Mouse (Mus musculus) kidney, postnatal 10 days (tissue): ENCODE measurements at regions not wholly inside any gene's neighbourhood (a gene's known extent, or its start where the extent isn't known, plus 50 kb on each side); places are given as distances from the start of the nearest gene placed in this dataset.
A peak's percentile ranks its signal among the peaks of the same experiment; 100 is the strongest.

ENCODE experiments used
- DNase-seq: peaks from one replicate; pipeline ENCODE4 v3.0.0; 2021; ENCODE audit warnings: mixed read lengths

DNA sequence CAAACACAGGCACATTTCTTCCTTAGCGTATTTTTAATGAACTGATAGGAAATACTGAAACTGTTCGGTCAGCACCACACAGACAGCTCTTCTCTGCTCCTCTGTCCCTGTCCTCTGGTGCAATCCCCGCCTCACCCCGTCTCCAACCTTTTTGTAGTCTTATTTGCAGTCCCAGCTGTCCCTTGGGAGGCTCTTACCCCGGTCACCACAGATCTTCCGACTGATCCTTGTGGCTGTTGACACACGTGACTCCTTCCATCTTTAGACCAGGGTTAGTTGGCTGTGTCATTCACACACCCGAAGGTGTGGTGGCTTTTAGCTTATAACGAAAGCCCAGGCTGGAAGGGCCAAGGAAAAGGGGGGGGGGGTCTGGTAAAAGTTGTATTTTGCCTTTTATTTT is 56.4 kb downstream of the Cyp26a1 start:
- DNase-seq: no peak

- DNase-seq: peak; percentile 12
These were observed 57.8 kb downstream of the Cyp26a1 start for GRCm38 (mm10) chr19:37755372-37755771.

DNA sequence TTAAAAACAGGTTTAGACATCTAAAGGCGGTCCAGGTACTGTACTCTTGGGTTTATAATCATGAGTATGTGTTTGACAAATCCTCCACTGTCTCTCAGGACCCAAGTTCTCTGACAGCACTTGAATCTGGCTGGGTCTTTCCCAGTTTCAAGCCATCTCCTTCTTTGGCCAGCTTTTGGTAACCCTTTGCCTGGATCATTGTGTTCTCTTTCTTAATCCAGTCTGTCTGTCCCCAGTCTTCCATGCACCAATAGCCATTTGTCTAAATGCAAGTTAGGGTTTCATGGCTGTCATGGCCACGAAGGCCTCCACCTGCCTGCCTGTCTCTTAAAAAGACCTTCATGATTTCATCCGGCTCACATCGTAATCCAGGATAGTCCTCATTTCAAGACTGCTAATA is 71.8 kb downstream of the Cyp26a1 start:
- DNase-seq: no peak

DNA sequence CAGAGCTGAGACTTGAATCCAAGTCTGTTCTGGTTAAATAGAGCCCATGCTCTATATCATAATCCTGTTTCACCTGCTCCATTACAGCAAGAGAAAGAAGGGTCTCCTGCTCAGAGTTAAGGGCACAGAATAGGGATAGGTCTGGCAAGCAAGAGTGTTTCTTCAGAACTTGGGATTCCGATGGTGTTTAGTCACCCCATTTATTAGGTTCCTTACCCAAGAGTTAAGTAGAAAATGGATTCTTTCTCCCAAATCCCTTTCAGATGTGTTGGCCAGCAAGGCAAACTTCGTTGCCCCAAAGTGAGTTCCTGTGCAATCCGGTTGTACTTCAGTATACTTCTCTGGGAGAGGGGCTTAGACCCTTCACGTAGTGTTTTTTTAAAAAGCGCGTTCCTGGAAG is 74.4 kb downstream of the Cyp26a1 start:
- DNase-seq: no peak

DNA sequence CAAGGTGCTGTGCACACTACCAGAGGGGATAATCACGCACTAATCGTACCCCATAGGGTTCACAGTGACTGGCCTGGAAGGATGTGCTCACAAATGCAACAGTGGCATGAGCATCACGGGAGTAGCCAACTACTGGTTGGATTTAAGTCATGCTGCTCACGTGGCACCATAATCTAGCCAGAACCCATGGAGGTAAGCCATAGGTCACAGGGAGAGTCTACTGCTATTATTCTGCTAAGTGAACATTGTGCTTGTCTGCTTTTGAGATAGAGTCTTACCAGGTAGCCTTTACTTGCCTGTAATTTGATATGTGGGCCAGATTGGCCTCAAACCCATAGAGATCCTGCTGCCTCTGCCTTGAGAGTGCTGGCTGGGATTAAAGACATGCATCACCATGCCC is 77.0 kb downstream of the Cyp26a1 start:
- no peak for DNase-seq

DNA sequence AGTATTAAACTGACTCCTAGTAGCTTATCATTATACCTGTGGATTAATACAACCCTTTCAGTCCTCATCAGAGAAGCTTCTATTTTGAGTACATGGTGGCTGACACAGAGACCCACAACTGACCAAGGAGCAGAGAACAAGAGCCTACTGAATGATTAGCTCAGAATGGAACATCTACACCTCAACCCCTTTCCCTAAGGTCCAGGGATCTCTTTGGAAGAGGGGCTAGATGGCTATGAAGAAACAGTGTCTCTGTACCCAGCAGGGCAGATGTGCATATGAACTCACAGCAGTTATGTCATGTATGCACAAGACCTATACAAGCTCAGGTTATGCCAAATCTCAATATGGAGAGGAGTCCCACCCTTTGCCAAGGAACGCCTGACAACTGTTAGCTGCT is 77.4 kb downstream of the Cyp26a1 start:
- DNase-seq: no peak

GRCm38 (mm10) chr19:37777961-37778360 is 80.4 kb downstream of the Cyp26a1 start:
- DNase-seq: peak; percentile 11

DNA sequence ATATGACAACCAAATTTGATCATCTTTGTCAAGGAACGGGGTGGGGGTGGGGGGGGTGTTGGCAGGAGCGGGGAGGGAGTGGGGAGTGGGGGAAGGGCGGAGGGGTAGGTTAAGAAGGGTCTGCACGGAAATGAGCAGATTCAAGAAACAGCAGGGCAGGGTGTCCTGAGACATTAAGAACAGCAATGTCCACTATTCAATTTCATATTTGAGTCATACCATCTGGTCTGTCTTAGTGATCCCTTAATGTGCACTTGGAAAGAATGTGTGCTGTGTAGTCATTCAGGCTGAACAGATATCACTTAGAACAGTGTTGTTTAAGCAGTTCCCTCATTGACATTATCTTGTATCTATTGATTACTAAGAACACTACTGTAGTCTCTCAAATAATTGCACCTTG is 81.0 kb downstream of the Cyp26a1 start:
- DNase-seq: peak; percentile 12

DNA sequence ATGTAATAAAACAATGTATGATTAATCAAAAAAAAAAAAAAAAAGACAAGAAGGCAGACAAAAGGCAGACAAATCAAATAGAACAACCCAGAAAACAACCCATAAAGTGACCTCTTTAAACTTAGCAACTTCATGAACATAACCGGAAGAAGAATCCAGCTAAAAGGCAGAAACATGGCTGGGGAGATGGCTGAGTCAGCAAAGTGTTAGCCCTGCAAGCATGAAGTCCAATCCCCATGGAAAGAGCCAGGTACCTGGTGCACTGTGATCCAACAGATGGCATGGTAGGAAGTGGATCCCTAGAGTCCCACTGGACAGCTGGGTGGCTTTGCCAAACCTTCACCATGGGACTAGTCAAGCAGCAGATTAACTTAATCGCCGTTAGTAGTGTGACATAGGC is 90.9 kb downstream of the Cyp26a1 start:
- no peak for DNase-seq

DNA sequence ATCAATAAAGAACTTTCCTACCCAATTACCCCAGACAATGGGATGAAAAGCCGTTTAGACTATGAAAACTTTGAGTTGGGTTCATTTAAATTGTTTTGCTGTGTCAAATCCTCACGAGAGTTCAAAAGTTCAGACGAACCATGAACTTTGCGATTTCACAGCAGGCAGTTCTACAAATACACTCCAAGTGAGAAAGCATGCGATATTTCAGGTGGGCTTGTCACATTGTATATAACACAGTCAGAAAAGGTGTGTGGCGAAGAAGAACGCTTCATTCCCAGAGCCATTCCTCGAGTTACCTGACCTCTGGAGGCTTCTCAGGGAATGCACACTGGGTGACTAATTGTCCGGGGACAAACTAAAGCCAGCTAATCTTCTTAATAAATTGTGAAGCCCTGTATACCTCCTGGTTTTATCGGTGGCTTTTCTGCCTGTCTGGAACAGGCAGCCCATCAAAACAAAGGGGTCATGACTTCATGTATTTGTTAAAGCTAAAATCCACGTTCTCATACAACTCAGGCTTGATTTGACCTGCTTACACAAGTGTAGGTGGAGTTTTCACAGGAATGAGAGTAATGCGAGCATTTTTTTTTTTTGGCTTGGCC is 92.1 kb downstream of the Cyp26a1 start:
- DNase-seq: no peak

- DNase-seq: peak; percentile 15
These were observed 92.9 kb downstream of the Cyp26a1 start for GRCm38 (mm10) chr19:37790281-37791073.

- no peak for DNase-seq
These were observed 95.6 kb downstream of the Cyp26a1 start for GRCm38 (mm10) chr19:37793176-37793575.

GRCm38 (mm10) chr19:37795552-37796343 is 98.2 kb downstream of the Cyp26a1 start:
- peak; percentile 70 for DNase-seq

- no peak for DNase-seq
These were observed 102.6 kb downstream of the Cyp26a1 start for GRCm38 (mm10) chr19:37800161-37800660.

DNA sequence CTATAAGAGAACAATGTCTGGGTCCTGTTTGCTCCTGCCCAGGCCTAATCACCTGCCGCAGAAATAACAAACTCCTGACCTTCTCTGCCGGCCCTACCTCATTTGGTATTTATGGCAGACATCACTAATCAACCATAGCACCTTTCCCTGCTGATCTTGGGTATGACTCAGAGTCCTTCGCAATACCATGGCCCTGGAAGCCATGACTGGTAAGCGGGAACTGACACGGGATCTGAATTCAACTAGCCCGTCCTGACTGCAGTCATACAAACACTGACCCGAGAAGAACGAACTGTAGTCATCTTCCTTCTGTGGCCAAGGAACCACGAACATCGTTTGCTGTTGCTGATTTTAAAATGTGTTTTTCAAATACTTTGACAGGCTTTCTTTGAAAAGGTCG is 112.1 kb downstream of the Cyp26a1 start:
- no peak for DNase-seq

- peak; percentile 76 for DNase-seq
These were observed 116.8 kb downstream of the Cyp26a1 start for GRCm38 (mm10) chr19:37814089-37815073.

DNA sequence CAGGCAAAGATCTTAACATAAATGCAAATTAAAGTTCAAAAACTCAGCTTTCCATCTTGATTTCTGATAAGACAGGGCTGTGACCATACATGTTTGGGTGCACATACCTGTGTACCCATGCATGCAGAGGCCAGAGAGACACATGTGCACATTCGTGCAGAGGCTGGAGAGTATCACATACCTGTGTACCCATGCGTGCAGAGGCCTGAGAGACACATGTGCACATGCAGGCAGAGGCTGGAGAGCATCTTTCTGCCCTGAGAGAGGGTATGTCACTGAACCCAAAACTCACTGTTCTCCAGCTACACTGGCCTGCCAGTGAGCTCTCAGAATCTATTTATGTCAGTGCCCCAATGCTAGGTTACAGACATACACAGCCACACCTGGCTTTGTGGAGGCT is 118.0 kb downstream of the Cyp26a1 start:
- no peak for DNase-seq

DNA sequence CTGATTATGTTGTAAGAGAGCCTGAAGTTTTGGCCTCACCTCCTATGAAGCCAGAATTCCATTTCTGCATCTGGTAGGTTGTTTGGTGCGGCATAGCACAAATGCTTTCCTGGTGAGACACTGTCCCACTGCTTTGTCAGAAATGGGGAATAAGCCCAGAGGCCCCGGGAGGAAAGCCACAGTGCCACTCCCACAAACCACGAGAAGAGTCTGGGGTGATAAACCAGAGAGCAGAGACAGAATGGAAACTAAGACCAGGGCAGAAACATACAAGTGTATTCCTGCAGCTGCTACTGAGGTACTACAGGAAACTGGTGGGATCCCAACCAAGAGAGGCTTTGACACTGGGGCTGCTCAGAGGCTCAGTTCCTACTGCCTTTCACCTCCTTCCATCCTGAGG is 123.6 kb downstream of the Cyp26a1 start:
- DNase-seq: no peak

GRCm38 (mm10) chr19:37821671-37822190 is 124.1 kb downstream of the Cyp26a1 start:
- DNase-seq: no peak

- DNase-seq: no peak
These were observed 126.6 kb downstream of the Cyp26a1 start for GRCm38 (mm10) chr19:37824155-37824554.

DNA sequence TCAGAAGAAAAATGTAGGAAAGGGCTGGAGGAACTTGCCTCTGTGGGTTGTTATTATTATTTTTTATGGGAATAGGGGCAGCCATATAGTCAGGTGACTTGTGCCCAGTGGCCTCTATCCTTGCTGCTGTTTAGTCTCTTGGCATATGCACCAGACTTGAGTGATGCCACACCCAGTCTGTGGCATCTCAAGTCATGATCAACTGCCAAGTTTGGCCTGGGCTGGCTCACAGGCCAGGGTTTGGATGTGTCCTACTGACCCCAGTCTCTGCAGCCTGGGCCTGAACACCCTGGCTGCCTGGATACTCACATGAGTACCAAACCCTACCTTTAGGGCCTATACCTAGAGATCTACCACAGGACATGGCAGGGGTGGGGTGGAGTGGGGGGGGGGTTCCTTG is 133.8 kb downstream of the Cyp26a1 start:
- no peak for DNase-seq

DNA sequence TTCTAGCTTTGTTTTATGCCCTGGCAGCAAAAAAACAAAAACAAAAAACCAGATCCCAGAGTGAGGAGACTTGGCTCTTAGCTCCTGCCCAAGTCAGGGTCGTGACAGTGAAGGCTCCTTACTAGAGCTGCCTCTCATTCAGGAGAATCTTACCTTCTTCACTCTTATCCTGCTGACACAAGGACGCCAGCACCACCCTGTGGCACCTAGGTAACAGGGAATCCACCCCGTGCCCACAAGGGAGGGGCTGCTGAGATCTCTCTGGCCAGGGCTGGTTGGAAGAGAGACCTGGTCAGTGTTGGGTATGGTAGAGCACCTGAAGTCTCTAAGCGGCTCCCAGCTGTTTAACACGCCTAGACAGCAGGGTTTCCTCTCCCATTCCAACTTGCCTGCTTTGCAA is 139.3 kb downstream of the Cyp26a1 start:
- peak; percentile 21 for DNase-seq
